11 mouse cellular contexts compared by ENCODE assay signal in genomic region chr6:50414547-50414946, GRCm38 (mm10). TPM values are rescaled to one million over a fixed set of nuclear protein-coding genes. Genes with fewer than 3 reads are reported as not detected.
DNase-seq lines count a peak whose midpoint lies in the region; ATAC-seq and TF ChIP-seq lines count a peak whose summit lies in the region.
"Had no signal": no experiment of that assay in that cellular context is flagged by ENCODE, and none has a peak within 500 bp of the region (broad histone marks: within the 10 kb centered on the region; RNA-seq: fewer than 3 reads in every experiment).

No protein-coding gene starts in this region.

- DNase-seq in cerebellum, adult 9-10 months = peak; percentile 49
- DNase-seq in kidney, postnatal 0 days (ENCODE audit: low spot score) = no peak
- no peak for DNase-seq in kidney, postnatal 4 days
- peak; percentile 35 for DNase-seq in NIH3T3 (ENCODE audit: low read depth)
- DNase-seq in thymus, postnatal 25 days = no peak
- no peak for DNase-seq in spleen, postnatal 10 days (ENCODE audit: low spot score in 2 of 2)

- H3K9me3 ChIP-seq in kidney, postnatal 0 days (replicated peaks; ENCODE audit: low read length) = no peaks in the 10 kb centered on the region
- no peaks in the 10 kb centered on the region for H3K9me3 ChIP-seq in heart, embryonic 15.5 days (replicated peaks)
- H3K9me3 ChIP-seq: limb, embryonic 15.5 days; midbrain, embryonic 13.5 days had no signal

- TF ChIP-seq CTCF in kidney, postnatal 0 days (IDR thresholded peaks at IDR 0.05; ENCODE audit: low read depth) = no peak

- H3K27ac ChIP-seq in kidney, postnatal 0 days = no peak overlapping the region
- H3K27ac ChIP-seq in heart, embryonic 15.5 days = peak overlapping the region; percentile 32
- H3K27ac ChIP-seq: limb, embryonic 15.5 days; midbrain, embryonic 13.5 days had no signal

- WGBS in kidney, postnatal 0 days = 49% methylated on average over 6 of the region's 6 CpGs
- WGBS in heart, embryonic 15.5 days = 30% methylated on average over 6 of the region's 6 CpGs

- H3K27me3 ChIP-seq in kidney, postnatal 0 days (ENCODE audit: insufficient read depth, low read length) = no peaks in the 10 kb centered on the region
- H3K27me3 ChIP-seq in heart, embryonic 15.5 days = no peaks in the 10 kb centered on the region
- H3K27me3 ChIP-seq: limb, embryonic 15.5 days; midbrain, embryonic 13.5 days had no signal

- H3K4me1 ChIP-seq in kidney, postnatal 0 days (replicated peaks; ENCODE audit: insufficient read depth, low read length) = peaks cover 12% of the 10 kb centered on the region
- peaks cover 44% of the 10 kb centered on the region for H3K4me1 ChIP-seq in heart, embryonic 15.5 days (replicated peaks)

- no peak overlapping the region for H3K4me3 ChIP-seq in kidney, postnatal 0 days (replicated peaks; ENCODE audit: low read depth, low read length)
- no peak overlapping the region for H3K4me3 ChIP-seq in heart, embryonic 15.5 days
- H3K4me3 ChIP-seq: limb, embryonic 15.5 days; midbrain, embryonic 13.5 days had no signal

- 0 out of 2 replicates have a peak, but pooled peaks cover 2% of the 10 kb centered on the region for H3K36me3 ChIP-seq in kidney, postnatal 0 days (ENCODE audit: insufficient read depth, low read length)
- no peaks in the 10 kb centered on the region for H3K36me3 ChIP-seq in heart, embryonic 15.5 days
- H3K36me3 ChIP-seq: limb, embryonic 15.5 days; midbrain, embryonic 13.5 days had no signal

- no peak for ATAC-seq in cerebellum, adult (ENCODE audit: insufficient number of reproducible peaks, low FRiP score, low TSS enrichment)
- ATAC-seq in kidney, postnatal 0 days (replicated peaks; ENCODE audit: low FRiP score, low read depth) = no peak
- no peak for ATAC-seq in heart, embryonic 15.5 days (replicated peaks; ENCODE audit: insufficient number of reproducible peaks, insufficient read depth, low FRiP score, low read depth)
- ATAC-seq: intestine, postnatal 0 days; midbrain, embryonic 13.5 days had no signal

- H3K9ac ChIP-seq in kidney, postnatal 0 days (ENCODE audit: low read depth, low read length) = 0 out of 2 replicates have a peak overlapping the region, but pooled peaks have one; percentile 13
- H3K9ac ChIP-seq in heart, embryonic 15.5 days = no peak overlapping the region
- H3K9ac ChIP-seq: limb, embryonic 15.5 days; midbrain, embryonic 13.5 days had no signal

- no peak overlapping the region for H3K4me2 ChIP-seq in kidney, postnatal 0 days (ENCODE audit: low read length)
- no peak overlapping the region for H3K4me2 ChIP-seq in heart, embryonic 15.5 days
- H3K4me2 ChIP-seq: limb, embryonic 15.5 days; midbrain, embryonic 13.5 days had no signal

RNA-seq across cellular contexts. Expression of gene Osbpl3, which starts 41.5 kb away (rescaled TPM):
- 17.4 and 19.7 TPM in 2 replicates for polyA plus RNA-seq in kidney, postnatal 0 days (2015; fragmentation: Nextera tagmentation; extraction: Ambion mirVana)
- polyA plus RNA-seq in heart, embryonic 15.5 days (2015; fragmentation: Nextera tagmentation; extraction: Ambion mirVana) = 15.6 and 15.8 TPM in 2 replicates

Comparison
In these comparisons a context has a peak if more than half of its experiments do, and no peak if none do; other contexts are left out.
1. DNase-seq: peak in cerebellum, adult 9-10 months (single experiment) and NIH3T3 (single experiment); none in kidney, postnatal 0 days (single experiment), kidney, postnatal 4 days (0 of 2), thymus, postnatal 25 days (single experiment) and spleen, postnatal 10 days (0 of 2).